Comparison of ENCODE assay signal across 8 mouse cellular contexts in genomic region chr17:31011551-31012394, GRCm38 (mm10). TPM values are rescaled to one million over a fixed set of nuclear protein-coding genes. Genes with fewer than 3 reads are reported as not detected.
DNase-seq lines count a peak whose midpoint lies in the region; ATAC-seq lines count a peak whose summit lies in the region.

No protein-coding gene starts in this region.

- ATAC-seq in monocyte, adult 5-6 weeks (replicated peaks; ENCODE audit: insufficient number of reproducible peaks, low FRiP score, low TSS enrichment, poor library complexity, severe bottlenecking): peak; percentile 83

- 39% methylated on average over 9 of the region's 9 CpGs for WGBS in limb, embryonic 10.5 days

- intact Hi-C loops in gastrocnemius, postnatal 14 days (cut with DNase I; ENCODE audit: low total_unique reads): loop anchor here (2.0 kb wide), 1 partner anchor 107 kb away; no protein-coding TSS in a partner anchor

- H3K27ac ChIP-seq in limb, embryonic 10.5 days: peak overlapping the region; percentile 47; the same call in 1 of the 2 replicates

- H3K36me3 ChIP-seq in limb, embryonic 10.5 days: no peaks in the 10 kb centered on the region

- H3K4me1 ChIP-seq in limb, embryonic 10.5 days: peaks cover 6% of the 10 kb centered on the region

- no peak overlapping the region for H3K4me3 ChIP-seq in limb, embryonic 10.5 days

- no peaks in the 10 kb centered on the region for H3K9me3 ChIP-seq in limb, embryonic 10.5 days (replicated peaks)

- peak; percentile 62 to 75 for DNase-seq in layer of hippocampus, postnatal 10 days (ENCODE audit: low spot score in 2 of 2)
- DNase-seq in layer of hippocampus, adult 11-12 months (ENCODE audit: low spot score): no peak
- DNase-seq in MN1 (ENCODE audit: low spot score): peak; percentile 21
- DNase-seq in cerebellum, adult 9-10 months: peak; percentile 41
- peak; percentile 44 for DNase-seq in gastrocnemius, postnatal 14 days
- peak; percentile 84 for DNase-seq in limb, embryonic 10.5 days (ENCODE audit: low spot score)
- peak; percentile 70 for DNase-seq in thymus, postnatal 14 days

- no peaks in the 10 kb centered on the region for H3K27me3 ChIP-seq in limb, embryonic 10.5 days (ENCODE audit: low read depth, poor library complexity, severe bottlenecking)

RNA-seq across cellular contexts. Expression of gene Abcg1, which starts 45.7 kb away (rescaled TPM):
- 10 to 100 TPM; 28.1 to 30.5 TPM for total RNA-seq in layer of hippocampus, postnatal 10 days (2021)
- 1 to 10 TPM; 4.9 to 6.6 TPM for total RNA-seq in gastrocnemius, postnatal 14 days (2021)
- 4.1 and 5.0 TPM in 2 replicates for polyA plus RNA-seq in limb, embryonic 10.5 days (2016; fragmentation: Nextera tagmentation; extraction: Ambion mirVana)
- 67.2 to 83.6 TPM (median 68.0 TPM) in 3 replicates for total RNA-seq in monocyte, adult 5-6 weeks (2017)

RNA-seq across cellular contexts. Expression of gene Umodl1, which starts 57.3 kb away (rescaled TPM):
- under 1 TPM; 0.22 to 0.23 TPM for total RNA-seq in layer of hippocampus, postnatal 10 days (2021)
- total RNA-seq in gastrocnemius, postnatal 14 days (2021): under 1 TPM in 1 of 2 experiments, not detected in 1; 0.16 TPM
- 0.09 and 0.24 TPM in 2 replicates for polyA plus RNA-seq in limb, embryonic 10.5 days (2016; fragmentation: Nextera tagmentation; extraction: Ambion mirVana)
- total RNA-seq in monocyte, adult 5-6 weeks (2017): not detected in 3 replicates
